Mouse (Mus musculus) small intestine, adult 2 months (tissue): ENCODE data around the gene Slc22a12.

Experiments
- CTCF ChIP-seq: fragments of 200-500 bp; IDR thresholded peaks from 2 replicates; pipeline ENCODE4 v1.5.1; 2012; ENCODE audit warnings: low read depth, mild to moderate bottlenecking, control low read depth, inconsistent platforms, low read length, moderate library complexity, mixed read lengths; ENCODE audit not compliant: insufficient replicate concordance, insufficient read length; ENCODE audit errors: extremely low read depth
- POLR2A ChIP-seq: fragments of 200-500 bp; IDR thresholded peaks from 2 replicates; pipeline ENCODE4 v1.6.1; 2012; ENCODE audit warnings: low read depth, mild to moderate bottlenecking, control low read depth, inconsistent platforms, low read length, moderate library complexity

GRCm38 (mm10) chr19:6495714-6496113 is 47.1 kb downstream of the Slc22a12 start:
- TF ChIP-seq CTCF (no peak), POLR2A (no peak)
